Mouse (Mus musculus): ENCODE measurements around the gene Cacna2d3.

DNA sequence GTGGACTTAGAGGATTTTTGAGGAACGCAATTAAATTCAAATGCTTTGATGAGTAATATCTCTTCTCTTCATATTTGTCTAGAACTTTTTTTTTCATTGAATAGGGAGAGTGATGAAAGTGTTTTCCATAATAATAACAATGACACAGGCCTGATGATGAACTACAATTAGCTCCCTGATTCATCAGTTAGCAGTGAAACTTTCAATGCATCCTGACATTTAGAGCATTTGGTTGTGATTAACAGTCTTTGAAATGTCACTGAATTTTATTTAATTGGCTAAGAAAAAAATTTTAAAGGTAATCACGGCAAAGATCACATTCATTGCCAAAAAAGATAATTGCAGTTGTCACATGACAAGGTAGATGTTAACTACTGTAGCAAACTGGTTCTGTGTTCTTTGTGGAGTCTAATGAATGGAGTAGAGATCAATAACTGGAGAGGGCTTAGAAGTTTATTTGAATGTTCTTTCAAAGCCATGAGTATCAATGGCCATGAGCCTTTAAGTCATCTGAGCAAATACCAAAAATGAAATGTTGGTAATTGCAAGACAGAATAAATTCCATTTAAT lies 425.4 kb downstream of the Cacna2d3 start:
- TF ChIP-seq CTCF (IDR thresholded peaks at IDR 0.05; ENCODE audit: low read depth) = no peak
- no peak for TF ChIP-seq EP300 (IDR thresholded peaks at IDR 0.05; ENCODE audit: low read depth)

Data from heart, postnatal 0 days (tissue).